Mouse (Mus musculus) hindbrain, postnatal 0 days (tissue): Measurements from ENCODE around the gene Ess2. TPM values are rescaled to one million over a fixed set of nuclear protein-coding genes. Genes with fewer than 3 reads are reported as not detected.

Experiments
- ATAC-seq: fragments of 200-750 bp; cut with Nextera tagmentation; 2 replicates; pipeline ENCODE4 v1.8.0; 2017; ENCODE audit warnings: mild to moderate bottlenecking, moderate TSS enrichment, moderate library complexity
- DNase-seq: peaks from one replicate; pipeline ENCODE4 v3.0.0-alpha.2; 2015; ENCODE audit warnings: low spot score
- H3K27ac ChIP-seq: fragments of 300-500 bp; sonication (generic); 2 replicates; pipeline ENCODE4 v1.5.1; 2014; ENCODE audit warnings: mild to moderate bottlenecking
- H3K27me3 ChIP-seq: fragments of 300-500 bp; sonication (generic); 2 replicates; pipeline ENCODE4 v1.6.1; 2014; ENCODE audit warnings: low read length, mixed read lengths; ENCODE audit not compliant: insufficient read depth
- H3K36me3 ChIP-seq: fragments of 300-500 bp; sonication (generic); 2 replicates; pipeline ENCODE4 v1.6.1; 2014; ENCODE audit warnings: low read length, mixed read lengths; ENCODE audit not compliant: insufficient read depth
- H3K4me1 ChIP-seq: fragments of 300-500 bp; sonication (generic); 2 replicates; pipeline ENCODE4 v1.6.1; 2014; ENCODE audit warnings: antibody characterized with exemption, low read length, mixed read lengths; ENCODE audit not compliant: insufficient read depth
- H3K4me2 ChIP-seq: fragments of 300-500 bp; sonication (generic); 2 replicates; pipeline ENCODE4 v1.6.1; 2014; ENCODE audit warnings: low read depth, mild to moderate bottlenecking, low read length, moderate library complexity, mixed read lengths
- H3K4me3 ChIP-seq: fragments of 300-500 bp; sonication (generic); 2 replicates; pipeline ENCODE4 v1.5.1; 2014; ENCODE audit warnings: low read length
- H3K9ac ChIP-seq: fragments of 300-500 bp; sonication (generic); replicated peaks from 2 replicates; pipeline ENCODE4 v1.6.1; 2014; ENCODE audit warnings: mild to moderate bottlenecking, low read length, moderate library complexity, mixed read lengths
- H3K9me3 ChIP-seq: fragments of 300-500 bp; sonication (generic); 2 replicates; pipeline ENCODE4 v1.6.1; 2016; ENCODE audit warnings: low read length, mixed read lengths
- CTCF ChIP-seq: IDR thresholded peaks from 2 replicates; pipeline ENCODE4 v1.5.1; 2016; ENCODE audit warnings: antibody characterized with exemption, control low read depth, low read depth
- WGBS: fragments of 180-500 bp; shearing (Covaris S2); extraction: QIAGEN DNeasy Blood & Tissue Kit; methylation state at CpG from one replicate; pipeline ENCODE4 v1.1.7; 2014; 5-methylcytosine and 5-hydroxymethylcytosine counted together
- polyA plus RNA-seq: library from polyadenylated mRNA; unstranded; fragments of >200 nt; fragmentation: Nextera tagmentation; extraction: Ambion mirVana; gene quantifications from 2 replicates; pipeline ENCODE4 v1.2.1, GENCODE M21; 2015
- total RNA-seq: library from RNA; depleted of rRNA; stranded (reverse); fragments of >200 nt; gene quantifications from 2 replicates; pipeline ENCODE4 v1.2.3, GENCODE M21; 2014

Gene Ess2
- total and polyA plus RNA-seq, 2 experiments from 2014 or later = 37.7 to 38.8 TPM

DNA sequence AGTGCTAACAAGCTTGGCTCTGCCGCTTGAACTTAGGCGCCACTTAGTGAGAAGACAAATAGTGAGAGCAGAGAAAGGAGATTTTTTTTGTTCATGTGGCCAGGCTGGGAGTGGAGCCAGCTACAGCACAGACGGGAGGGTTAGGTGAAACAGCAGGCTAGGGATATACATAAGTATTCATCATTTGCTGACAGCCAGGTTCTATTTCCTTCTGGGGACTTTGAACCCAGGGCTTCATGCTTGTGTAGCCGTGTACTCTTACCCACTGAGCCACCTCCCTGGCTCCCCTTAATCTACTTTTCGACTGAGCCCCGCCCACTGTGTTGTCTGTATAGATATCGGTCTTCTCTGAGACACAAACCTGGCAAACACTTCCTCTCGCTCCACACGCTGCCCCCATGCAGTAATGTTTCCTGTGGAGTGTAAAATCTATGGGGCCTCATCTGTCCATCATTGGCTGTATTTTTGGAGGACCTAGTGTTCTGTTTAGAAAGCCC is 28.2 kb upstream of the Ess2 start:
- H3K27me3 ChIP-seq = 0 out of 2 replicates have a peak, but pooled peaks cover 4% of the 10 kb centered on the region
- no peaks in the 10 kb centered on the region for H3K9me3 ChIP-seq
- no peak overlapping the region for H3K9ac ChIP-seq
- WGBS = 31% methylated on average over 9 of the region's 9 CpGs
- H3K4me2 ChIP-seq = 0 out of 2 replicates have a peak overlapping the region, but pooled peaks have one; percentile 11
- H3K27ac ChIP-seq = no peak overlapping the region
- no peak for TF ChIP-seq CTCF
- DNase-seq (no peak), ATAC-seq (no peak; the same call in 1 of the 2 replicates)
- H3K36me3 ChIP-seq = no peaks in the 10 kb centered on the region
- H3K4me3 ChIP-seq = no peak overlapping the region
- H3K4me1 ChIP-seq = no peaks in the 10 kb centered on the region

DNA sequence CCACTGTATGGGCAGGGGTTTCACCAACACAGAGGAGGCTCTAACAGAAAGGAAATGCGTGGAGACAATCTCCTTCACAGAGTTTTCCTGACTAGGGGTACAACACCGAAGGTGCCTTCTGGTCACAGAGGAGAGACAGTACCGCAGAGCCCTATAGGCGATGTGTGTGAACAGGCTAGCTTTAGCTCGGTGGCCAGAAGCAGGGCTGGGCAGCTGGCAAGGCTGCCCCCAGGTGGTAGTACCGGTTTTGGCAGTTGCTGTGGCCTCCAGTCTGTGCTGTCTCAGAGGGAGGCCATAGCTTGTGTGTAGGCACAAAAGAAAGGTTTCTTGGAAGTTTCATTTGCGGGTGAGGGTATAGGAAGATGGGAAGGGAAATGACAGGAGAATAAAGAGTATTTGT is 27.7 kb upstream of the Ess2 start:
- 0 out of 2 replicates have a peak, but pooled peaks cover 4% of the 10 kb centered on the region for H3K27me3 ChIP-seq
- 0 out of 2 replicates have a peak overlapping the region, but pooled peaks have one; percentile 11 for H3K4me2 ChIP-seq
- no peak overlapping the region for H3K27ac ChIP-seq
- DNase-seq (peak; percentile 72), ATAC-seq (peak; percentile 86)
- peak; percentile 73 for TF ChIP-seq CTCF
- H3K4me1 ChIP-seq = no peaks in the 10 kb centered on the region
- WGBS = 6% methylated on average over 7 of the region's 7 CpGs
- H3K9ac ChIP-seq = no peak overlapping the region
- no peaks in the 10 kb centered on the region for H3K36me3 ChIP-seq
- no peaks in the 10 kb centered on the region for H3K9me3 ChIP-seq
- H3K4me3 ChIP-seq = no peak overlapping the region

DNA sequence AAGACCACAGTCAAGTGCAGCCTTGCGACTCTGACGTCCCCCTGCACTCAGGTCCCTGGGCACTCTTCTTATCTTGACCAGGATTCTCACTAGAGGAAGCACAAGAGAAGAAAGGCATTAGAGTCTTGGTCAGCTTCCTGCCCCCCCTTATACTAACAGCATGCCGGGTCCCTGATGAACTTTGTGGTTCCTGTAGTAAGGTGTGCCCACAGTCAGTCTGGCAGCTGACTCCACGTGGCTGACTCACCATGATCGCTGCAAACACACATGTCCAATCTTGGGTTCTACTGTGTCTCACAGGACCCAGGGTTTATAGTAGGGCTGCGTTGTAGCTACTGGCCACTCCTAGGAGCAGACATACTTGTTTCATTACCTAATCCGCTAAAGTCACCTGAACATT is 27.0 kb upstream of the Ess2 start:
- Histone ChIP-seq H3K27ac (no peak overlapping the region), H3K4me1 (no peaks in the 10 kb centered on the region), H3K4me2 (no peak overlapping the region), H3K27me3 (0 out of 2 replicates have a peak, but pooled peaks cover 4% of the 10 kb centered on the region), H3K4me3 (no peak overlapping the region), H3K9me3 (no peaks in the 10 kb centered on the region), H3K36me3 (no peaks in the 10 kb centered on the region), H3K9ac (no peak overlapping the region)
- TF ChIP-seq CTCF = no peak
- ATAC-seq = no peak
- 81% methylated on average over 7 of the region's 7 CpGs for WGBS
- no peak for DNase-seq

DNA sequence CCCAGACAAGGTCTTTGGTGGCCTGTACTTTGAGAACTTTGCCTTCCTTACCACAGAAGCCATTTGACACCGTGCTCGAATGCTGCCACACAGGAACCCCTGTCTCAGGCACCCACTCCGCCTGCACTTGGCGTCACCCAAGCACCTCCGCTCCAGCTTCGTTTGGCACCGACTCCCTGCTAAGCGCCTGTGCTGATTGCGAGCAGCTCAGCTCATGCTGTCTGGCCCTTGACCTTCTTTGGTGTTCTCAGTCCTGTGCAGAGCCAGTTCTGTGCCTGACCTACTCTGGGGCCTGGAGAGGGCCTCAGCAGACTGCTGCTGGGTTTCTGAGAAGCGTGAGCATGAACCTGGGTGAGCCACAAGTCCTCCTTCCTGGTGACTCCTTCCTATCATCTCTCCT is 25.6 kb upstream of the Ess2 start:
- no peak overlapping the region for H3K27ac ChIP-seq
- 82% methylated on average over 10 of the region's 10 CpGs for WGBS
- ATAC-seq = no peak
- no peaks in the 10 kb centered on the region for H3K4me1 ChIP-seq
- TF ChIP-seq CTCF = no peak
- H3K36me3 ChIP-seq = no peaks in the 10 kb centered on the region
- no peak overlapping the region for H3K4me2 ChIP-seq
- H3K27me3 ChIP-seq = 0 out of 2 replicates have a peak, but pooled peaks cover 4% of the 10 kb centered on the region
- H3K9ac ChIP-seq = no peak overlapping the region
- no peaks in the 10 kb centered on the region for H3K9me3 ChIP-seq
- no peak overlapping the region for H3K4me3 ChIP-seq
- no peak for DNase-seq

DNA sequence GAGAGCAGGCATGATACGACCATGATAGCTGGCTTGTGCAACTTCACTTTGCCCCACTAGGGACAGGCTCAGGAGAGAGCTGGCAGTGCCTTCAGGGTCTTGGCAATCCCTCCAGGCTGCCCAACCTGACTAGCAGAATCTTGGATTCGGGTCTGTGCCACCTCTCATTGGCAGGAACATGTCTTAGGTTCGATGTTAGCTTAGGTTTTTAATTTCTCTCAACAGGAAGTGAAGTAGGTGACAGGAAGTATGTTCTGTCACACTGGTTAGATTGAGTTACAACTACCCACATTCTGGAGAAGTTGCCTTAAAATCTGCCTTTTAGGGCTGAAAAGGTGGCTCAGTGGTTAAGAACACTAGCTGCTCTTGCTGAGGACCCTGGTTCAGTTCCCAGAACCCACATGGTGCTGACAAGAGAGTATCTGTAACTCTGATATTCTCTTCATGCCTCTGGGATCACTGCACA is 23.3 kb upstream of the Ess2 start:
- TF ChIP-seq CTCF = peak; percentile 15; the same call in 1 of the 2 replicates
- no peak overlapping the region for H3K4me2 ChIP-seq
- no peak overlapping the region for H3K4me3 ChIP-seq
- H3K4me1 ChIP-seq = no peaks in the 10 kb centered on the region
- no peak overlapping the region for H3K9ac ChIP-seq
- WGBS = 64% methylated on average over 3 of the region's 3 CpGs
- H3K27ac ChIP-seq = no peak overlapping the region
- no peaks in the 10 kb centered on the region for H3K36me3 ChIP-seq
- H3K27me3 ChIP-seq = 0 out of 2 replicates have a peak, but pooled peaks cover 4% of the 10 kb centered on the region
- DNase-seq (no peak), ATAC-seq (no peak)
- H3K9me3 ChIP-seq = no peaks in the 10 kb centered on the region

DNA sequence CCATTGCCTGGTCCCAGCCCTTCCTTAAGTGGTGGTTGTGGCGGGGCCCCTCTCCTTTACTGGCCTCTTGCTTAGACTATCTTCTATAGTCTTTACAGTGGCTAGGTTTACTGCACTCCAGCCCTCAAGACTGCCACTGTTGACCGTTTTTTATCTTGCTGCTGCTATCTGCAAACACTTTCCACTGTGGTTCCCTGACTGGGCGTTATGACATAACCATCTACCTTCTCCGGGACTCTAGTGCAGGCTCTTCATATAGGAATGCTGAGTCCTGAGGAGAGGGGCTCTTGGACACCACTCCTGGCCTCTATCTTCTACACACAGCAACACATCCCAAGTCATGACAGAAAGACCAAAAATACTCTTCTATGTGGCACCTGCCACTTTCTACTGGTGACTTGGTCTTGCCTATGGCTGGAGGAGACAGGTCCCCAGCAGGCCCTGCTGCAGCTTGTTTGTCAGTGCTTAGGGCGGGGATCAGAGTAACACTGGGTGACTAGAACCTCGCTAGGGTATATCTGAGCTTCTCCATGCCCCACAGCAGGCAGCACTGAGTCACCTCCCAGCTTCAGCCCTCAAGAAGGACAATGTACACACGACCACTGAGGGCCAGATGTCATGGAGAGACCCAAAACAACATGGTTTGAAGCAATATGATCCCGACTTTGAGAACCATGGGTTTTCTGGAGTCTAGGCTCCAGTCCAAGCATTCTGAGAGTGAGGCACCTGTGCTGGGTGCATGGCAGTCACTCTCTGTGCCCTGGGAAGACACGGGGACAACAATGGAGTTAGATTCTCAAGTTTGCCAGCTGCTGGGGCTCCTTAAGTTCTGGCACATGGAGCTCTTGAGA is 22.7 kb upstream of the Ess2 start:
- Histone ChIP-seq H3K9me3 (no peaks in the 10 kb centered on the region), H3K4me2 (no peak overlapping the region), H3K36me3 (no peaks in the 10 kb centered on the region), H3K27me3 (0 out of 2 replicates have a peak, but pooled peaks cover 4% of the 10 kb centered on the region), H3K27ac (no peak overlapping the region), H3K4me3 (no peak overlapping the region), H3K4me1 (no peaks in the 10 kb centered on the region), H3K9ac (no peak overlapping the region)
- DNase-seq = no peak
- no peak for TF ChIP-seq CTCF
- no peak for ATAC-seq
- whole genome bisulfite sequencing = 69% methylated on average over 9 of the region's 9 CpGs
